Mouse (Mus musculus) heart, embryonic 13.5 days (tissue): ENCODE measurements around the gene Atp1a1. TPM values are rescaled to one million over a fixed set of nuclear protein-coding genes. Genes with fewer than 3 reads are reported as not detected.

Experiments used
- ATAC-seq: fragments of 200-750 bp; cut with Nextera tagmentation; 2 replicates; pipeline ENCODE4 v1.8.0; 2017; ENCODE audit warnings: moderate TSS enrichment; ENCODE audit not compliant: insufficient number of reproducible peaks, low FRiP score, low TSS enrichment; ENCODE audit errors: extremely low read depth
- H3K27ac ChIP-seq: fragments of 300-500 bp; sonication (generic); replicated peaks from 2 replicates; pipeline ENCODE4 v1.5.1; 2015; ENCODE audit warnings: moderate library complexity, mild to moderate bottlenecking, inconsistent platforms
- H3K27me3 ChIP-seq: fragments of 300-500 bp; sonication (generic); replicated peaks from 2 replicates; pipeline ENCODE4 v1.6.1; 2015; ENCODE audit warnings: mild to moderate bottlenecking, inconsistent platforms
- H3K36me3 ChIP-seq: fragments of 300-500 bp; sonication (generic); 2 replicates; pipeline ENCODE4 v1.6.1; 2015; ENCODE audit warnings: mild to moderate bottlenecking, inconsistent platforms
- H3K4me1 ChIP-seq: fragments of 300-500 bp; sonication (generic); 2 replicates; pipeline ENCODE4 v1.6.1; 2015; ENCODE audit warnings: inconsistent platforms
- H3K4me2 ChIP-seq: fragments of 300-500 bp; sonication (generic); 2 replicates; pipeline ENCODE4 v1.6.1; 2015; ENCODE audit warnings: inconsistent platforms, mild to moderate bottlenecking, moderate library complexity
- H3K4me3 ChIP-seq: fragments of 300-500 bp; sonication (generic); 2 replicates; pipeline ENCODE4 v1.5.1; 2015; ENCODE audit warnings: moderate library complexity, mild to moderate bottlenecking, inconsistent platforms
- H3K9ac ChIP-seq: fragments of 300-500 bp; sonication (generic); 2 replicates; pipeline ENCODE4 v1.6.1; 2015; ENCODE audit warnings: inconsistent platforms, mild to moderate bottlenecking, moderate library complexity
- H3K9me3 ChIP-seq: fragments of 300-500 bp; sonication (generic); 2 replicates; pipeline ENCODE4 v1.6.1; 2016; ENCODE audit warnings: inconsistent platforms
- WGBS: fragments of 180-500 bp; shearing (Covaris S2); methylation state at CpG from one replicate; pipeline ENCODE4 v1.1.7; 2015; ENCODE audit warnings: mixed read lengths; 5-methylcytosine and 5-hydroxymethylcytosine counted together
- polyA plus RNA-seq: library from polyadenylated mRNA; unstranded; fragments of >200 nt; fragmentation: Nextera tagmentation; extraction: Ambion mirVana; gene quantifications from 2 replicates; pipeline ENCODE4 v1.2.1, GENCODE M21; 2015

Atp1a1 gene
- polyA plus RNA-seq, 1 experiment from 2014 or later = 243 TPM

GRCm38 (mm10) chr3:101599920-101600741, 4.4 kb downstream of the Atp1a1 start:
- no peaks in the 10 kb centered on the region for H3K27me3 ChIP-seq
- peaks cover 85% of the 10 kb centered on the region for H3K4me1 ChIP-seq
- peaks cover under 1% of the 10 kb centered on the region; the same call in 1 of the 2 replicates for H3K36me3 ChIP-seq
- H3K4me3 ChIP-seq = peak overlapping the region; percentile 89
- no peaks in the 10 kb centered on the region for H3K9me3 ChIP-seq
- WGBS = 6% methylated on average over 4 of the region's 4 CpGs
- H3K4me2 ChIP-seq = peak overlapping the region; percentile 76
- peak overlapping the region; percentile 100 for H3K27ac ChIP-seq
- H3K9ac ChIP-seq = peak overlapping the region; percentile 99
- ATAC-seq = no peak

- ATAC-seq = no peak
- Histone ChIP-seq H3K27me3 (no peaks in the 10 kb centered on the region), H3K27ac (peak overlapping the region; percentile 100), H3K4me1 (peaks cover 90% of the 10 kb centered on the region), H3K4me2 (peak overlapping the region; percentile 76), H3K9ac (peak overlapping the region; percentile 99), H3K9me3 (no peaks in the 10 kb centered on the region), H3K4me3 (peak overlapping the region; percentile 89), H3K36me3 (peaks cover 8% of the 10 kb centered on the region)
- WGBS = 48% methylated on average over 8 of the region's 8 CpGs
Observed at GRCm38 (mm10) chr3:101599191-101599919, 5.1 kb downstream of the Atp1a1 start.

DNA sequence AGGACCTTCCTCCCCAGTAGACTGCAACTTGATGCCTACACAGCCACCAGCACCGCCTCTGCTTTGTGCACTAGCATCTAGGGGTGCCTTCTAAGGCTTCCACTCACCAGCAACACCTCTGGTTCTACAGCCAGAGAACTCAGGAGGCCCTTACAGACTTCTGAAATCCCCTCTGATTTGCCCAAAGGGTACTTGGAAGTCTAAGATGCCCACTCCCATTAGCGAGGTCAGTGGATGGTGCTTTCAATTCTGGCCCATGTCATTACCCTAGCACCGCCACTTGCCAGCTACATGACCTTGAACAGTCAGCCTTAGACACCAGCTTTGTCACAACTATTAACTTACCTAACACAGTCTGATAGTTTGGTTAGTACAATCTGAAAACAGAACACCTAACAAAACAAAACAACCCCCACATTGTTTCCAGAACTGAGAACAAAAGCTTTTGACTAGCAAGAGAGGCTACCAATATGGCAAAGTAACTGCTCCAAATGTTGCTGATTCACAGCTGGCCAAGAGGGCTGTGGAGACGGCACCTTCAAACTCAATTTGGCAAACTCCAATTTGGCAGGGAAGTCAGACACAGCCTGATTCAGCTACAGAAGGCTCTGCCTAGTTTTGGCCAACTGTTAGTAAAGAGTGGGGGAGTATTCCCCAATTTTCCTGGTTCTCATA, 6.1 kb downstream of the Atp1a1 start:
- Histone ChIP-seq H3K9me3 (no peaks in the 10 kb centered on the region), H3K27me3 (no peaks in the 10 kb centered on the region), H3K4me1 (peaks cover 100% of the 10 kb centered on the region), H3K36me3 (peaks cover 18% of the 10 kb centered on the region), H3K4me2 (peak overlapping the region; percentile 76), H3K9ac (peak overlapping the region; percentile 99), H3K4me3 (peak overlapping the region; percentile 89), H3K27ac (peak overlapping the region; percentile 100)
- ATAC-seq = no peak
- WGBS = 45% methylated on average over 4 of the region's 4 CpGs

- H3K9me3 ChIP-seq = no peaks in the 10 kb centered on the region
- ATAC-seq = no peak
- WGBS = 13% methylated on average over 10 of the region's 10 CpGs
- H3K4me1 ChIP-seq = peaks cover 100% of the 10 kb centered on the region
- peak overlapping the region; percentile 89 for H3K4me3 ChIP-seq
- no peaks in the 10 kb centered on the region for H3K27me3 ChIP-seq
- H3K9ac ChIP-seq = peak overlapping the region; percentile 99
- H3K27ac ChIP-seq = peak overlapping the region; percentile 100
- H3K36me3 ChIP-seq = peaks cover 26% of the 10 kb centered on the region
- H3K4me2 ChIP-seq = peak overlapping the region; percentile 76
Observed at GRCm38 (mm10) chr3:101597317-101598096, 7.0 kb downstream of the Atp1a1 start.

GRCm38 (mm10) chr3:101596686-101597085, 7.8 kb downstream of the Atp1a1 start:
- peaks cover 35% of the 10 kb centered on the region for H3K36me3 ChIP-seq
- peak overlapping the region; percentile 99 for H3K9ac ChIP-seq
- 18% methylated on average over 8 of the region's 8 CpGs for WGBS
- H3K4me2 ChIP-seq = peak overlapping the region; percentile 76
- no peaks in the 10 kb centered on the region for H3K27me3 ChIP-seq
- peak overlapping the region; percentile 100 for H3K27ac ChIP-seq
- H3K4me3 ChIP-seq = peak overlapping the region; percentile 89
- H3K9me3 ChIP-seq = no peaks in the 10 kb centered on the region
- no peak for ATAC-seq
- peaks cover 100% of the 10 kb centered on the region for H3K4me1 ChIP-seq

- Histone ChIP-seq H3K4me1 (peaks cover 100% of the 10 kb centered on the region), H3K4me3 (peak overlapping the region; percentile 89), H3K9ac (peak overlapping the region; percentile 99), H3K27me3 (no peaks in the 10 kb centered on the region), H3K4me2 (peak overlapping the region; percentile 76), H3K9me3 (no peaks in the 10 kb centered on the region), H3K36me3 (peaks cover 41% of the 10 kb centered on the region), H3K27ac (peak overlapping the region; percentile 100)
- WGBS = 20% methylated on average over 14 of the region's 14 CpGs
- peak; percentile 66 for ATAC-seq
Observed at GRCm38 (mm10) chr3:101595866-101596630, 8.4 kb downstream of the Atp1a1 start.

GRCm38 (mm10) chr3:101594982-101595381, 9.5 kb downstream of the Atp1a1 start:
- peak overlapping the region; percentile 100 for H3K27ac ChIP-seq
- H3K27me3 ChIP-seq = no peaks in the 10 kb centered on the region
- peaks cover 52% of the 10 kb centered on the region for H3K36me3 ChIP-seq
- ATAC-seq = no peak
- H3K4me2 ChIP-seq = peak overlapping the region; percentile 76
- WGBS = 48% methylated on average over 5 of the region's 5 CpGs
- no peaks in the 10 kb centered on the region for H3K9me3 ChIP-seq
- H3K4me1 ChIP-seq = peaks cover 100% of the 10 kb centered on the region
- peak overlapping the region; percentile 75 for H3K9ac ChIP-seq
- 0 out of 2 replicates have a peak overlapping the region, but pooled peaks have one; percentile 19 for H3K4me3 ChIP-seq

- H3K9ac ChIP-seq = peak overlapping the region; percentile 69
- H3K27me3 ChIP-seq = no peaks in the 10 kb centered on the region
- H3K4me1 ChIP-seq = peaks cover 100% of the 10 kb centered on the region
- H3K4me3 ChIP-seq = no peak overlapping the region
- H3K27ac ChIP-seq = peak overlapping the region; percentile 73
- WGBS = 62% methylated on average over 7 of the region's 7 CpGs
- ATAC-seq = no peak
- no peaks in the 10 kb centered on the region for H3K9me3 ChIP-seq
- H3K4me2 ChIP-seq = no peak overlapping the region
- H3K36me3 ChIP-seq = peaks cover 69% of the 10 kb centered on the region
Observed at GRCm38 (mm10) chr3:101593266-101593651, 11.2 kb downstream of the Atp1a1 start.

- Histone ChIP-seq H3K4me1 (peaks cover 99% of the 10 kb centered on the region), H3K36me3 (peaks cover 76% of the 10 kb centered on the region), H3K27ac (peak overlapping the region; percentile 73), H3K9me3 (no peaks in the 10 kb centered on the region), H3K4me2 (no peak overlapping the region), H3K9ac (peak overlapping the region; percentile 69), H3K27me3 (no peaks in the 10 kb centered on the region), H3K4me3 (no peak overlapping the region)
- no peak for ATAC-seq
- 70% methylated on average over 21 of the region's 21 CpGs for WGBS
Observed at GRCm38 (mm10) chr3:101592281-101593265, 11.9 kb downstream of the Atp1a1 start.
